Mouse (Mus musculus) right cerebral cortex, adult 2 months (tissue): ENCODE measurements around the gene Hk2.
A peak's percentile ranks its signal among the peaks of the same experiment; 100 is the strongest.

Experiments used
- DNase-seq, 2 experiments: peaks; one replicate each; pipeline ENCODE4 v3.0.0; 2021 to 2022; ENCODE audit warnings: low spot score in 2 of 2

The Hk2 gene

DNA sequence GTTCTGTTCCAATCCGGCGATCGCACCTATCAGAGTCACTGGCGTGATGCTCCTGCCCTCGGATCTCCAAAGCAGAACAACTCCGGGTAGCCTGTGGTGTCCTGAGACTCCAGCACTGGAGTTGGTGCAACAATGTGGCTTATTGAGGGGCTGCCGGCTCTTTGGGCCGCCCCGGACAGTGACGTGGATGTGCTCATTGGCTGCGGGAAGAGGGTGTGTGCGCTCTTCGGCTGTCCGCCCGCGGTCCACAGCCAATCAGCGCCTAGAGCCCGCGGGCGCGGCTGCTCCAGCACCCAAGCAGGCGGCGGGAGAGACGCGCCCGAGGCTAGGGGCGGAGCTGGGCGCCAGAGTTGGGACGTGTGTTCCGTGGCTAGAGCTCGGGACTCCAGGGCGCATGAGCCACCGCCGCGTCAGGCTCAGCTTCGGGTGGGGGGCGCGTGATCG, at the start of gene Hk2:
TSS of gene Hk2 (minus strand) at position 134 of the 444 bp plus-strand sequence.
- DNase-seq = peak; percentile 64 to 80

DNA sequence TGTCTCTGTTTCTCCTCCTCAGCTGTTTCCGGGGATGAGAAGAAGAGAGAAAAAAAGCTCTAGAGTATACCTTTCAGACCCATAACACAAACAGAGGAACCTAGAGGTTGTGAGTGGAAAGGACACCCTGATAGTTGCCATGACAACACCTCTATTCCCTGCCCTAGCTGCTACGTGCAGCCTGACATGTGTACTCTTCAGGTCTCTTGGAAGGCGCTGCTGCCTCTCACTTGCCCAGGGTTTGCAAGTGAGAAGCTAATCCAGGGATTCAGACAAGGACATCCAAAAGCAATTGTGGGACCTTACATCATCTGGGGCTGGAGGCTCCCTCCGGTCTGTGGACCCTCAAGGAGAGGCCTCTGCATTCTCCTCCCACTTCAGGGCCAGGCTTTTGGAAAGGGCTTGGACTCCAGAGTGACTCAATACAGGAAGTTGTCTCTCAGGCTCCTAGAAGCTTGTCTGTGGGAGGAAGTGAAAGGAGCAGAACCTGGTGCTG, 47.6 kb upstream of the Hk2 start:
- DNase-seq = no peak

DNA sequence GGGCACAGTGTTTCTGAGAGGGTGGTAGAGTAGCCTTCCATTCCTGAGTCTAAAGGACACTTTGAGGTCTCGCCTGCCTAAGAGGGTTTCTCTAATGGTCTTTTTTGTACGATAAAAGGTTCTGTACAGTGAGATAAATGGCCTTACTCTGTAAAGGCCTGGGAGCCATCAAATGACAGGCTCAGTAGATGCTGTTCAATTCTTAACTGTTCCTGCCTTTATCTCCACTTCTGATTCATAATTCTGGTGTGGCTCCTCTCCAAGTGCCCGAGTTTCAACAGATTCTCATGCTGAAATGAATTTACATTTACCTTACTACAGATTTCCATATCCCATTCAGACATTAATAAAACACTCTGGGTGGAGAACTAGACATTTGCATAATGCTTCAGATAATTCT, 46.5 kb upstream of the Hk2 start:
- no peak for DNase-seq

DNA sequence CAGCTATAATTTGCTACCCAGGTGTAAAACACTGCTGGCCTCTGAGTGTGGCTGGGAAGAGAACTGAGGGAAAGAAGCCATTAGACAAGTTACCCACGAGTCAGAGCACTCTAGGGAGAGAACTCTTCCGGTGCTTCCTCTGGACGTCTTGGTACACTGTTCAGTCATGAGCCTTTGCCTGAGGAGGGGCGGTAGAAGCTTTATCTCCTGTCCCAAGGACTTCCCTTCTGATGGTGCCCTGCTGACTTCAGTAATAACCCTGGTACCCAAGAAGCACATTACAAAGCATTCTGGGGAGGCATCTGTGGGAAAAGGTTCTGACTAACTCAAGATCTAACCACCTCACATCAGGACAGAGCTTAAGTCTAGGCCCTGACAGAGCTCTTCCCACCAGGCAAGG, 40.6 kb upstream of the Hk2 start:
- no peak for DNase-seq

- no peak for DNase-seq
Observed at GRCm38 (mm10) chr6:82807984-82808700, 33.9 kb upstream of the Hk2 start.

DNA sequence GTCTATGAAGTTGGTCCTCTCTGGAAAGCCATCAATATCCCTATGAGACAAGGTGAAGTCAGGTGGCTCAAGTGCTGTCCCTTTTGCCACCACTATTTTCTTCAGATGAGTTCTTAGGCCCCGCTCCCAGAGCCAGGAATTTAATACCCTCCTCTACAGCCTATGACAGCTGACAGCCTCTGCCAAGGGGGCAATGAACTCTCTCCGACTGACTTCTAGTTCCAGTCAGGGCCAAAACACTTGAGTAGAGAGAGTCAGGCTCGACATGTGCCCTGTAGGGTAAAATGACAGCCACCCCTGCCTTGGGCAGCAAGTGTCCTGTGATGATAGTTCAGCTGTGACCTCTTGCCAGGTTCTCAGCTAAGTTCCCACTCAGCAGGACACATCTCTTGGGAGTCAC, 32.7 kb upstream of the Hk2 start:
- DNase-seq = no peak

DNA sequence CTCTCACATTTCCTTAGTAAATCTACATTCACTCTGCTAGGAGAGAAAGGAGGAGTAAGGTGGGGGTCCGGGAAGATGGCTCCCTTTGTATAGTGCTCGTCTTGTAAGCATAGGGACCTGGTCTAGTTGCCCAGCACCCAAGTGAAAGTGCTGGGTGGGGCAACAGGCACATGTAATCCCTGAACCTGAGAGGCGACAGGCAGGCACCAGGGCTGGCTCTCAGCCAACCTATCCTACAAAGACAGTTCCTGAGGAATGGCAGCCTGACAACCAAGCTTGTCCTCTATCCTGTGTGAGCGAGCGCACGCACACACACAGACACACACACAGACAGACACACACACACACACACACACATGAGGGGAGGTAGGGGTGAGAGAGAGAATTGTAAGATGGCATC, 32.2 kb upstream of the Hk2 start:
- no peak for DNase-seq

DNA sequence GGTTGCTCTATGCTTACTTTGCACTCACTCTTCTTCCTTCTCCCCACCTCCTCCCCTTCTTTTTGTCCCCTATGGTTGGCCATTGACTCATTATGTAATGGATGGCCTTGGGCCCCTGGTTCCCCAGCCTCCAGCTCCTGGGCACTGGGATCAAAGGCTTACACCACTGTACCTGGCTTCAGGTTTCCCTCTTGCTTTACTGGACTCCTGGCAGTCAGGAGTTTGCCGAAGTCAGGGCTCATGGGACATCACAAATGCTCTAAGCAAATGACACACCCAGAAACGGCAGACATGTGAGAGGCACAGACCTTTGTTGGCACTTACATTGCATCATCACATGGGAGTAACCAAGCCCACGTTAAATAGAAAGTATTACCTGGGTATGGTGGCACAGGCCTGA, 31.6 kb upstream of the Hk2 start:
- no peak for DNase-seq

DNA sequence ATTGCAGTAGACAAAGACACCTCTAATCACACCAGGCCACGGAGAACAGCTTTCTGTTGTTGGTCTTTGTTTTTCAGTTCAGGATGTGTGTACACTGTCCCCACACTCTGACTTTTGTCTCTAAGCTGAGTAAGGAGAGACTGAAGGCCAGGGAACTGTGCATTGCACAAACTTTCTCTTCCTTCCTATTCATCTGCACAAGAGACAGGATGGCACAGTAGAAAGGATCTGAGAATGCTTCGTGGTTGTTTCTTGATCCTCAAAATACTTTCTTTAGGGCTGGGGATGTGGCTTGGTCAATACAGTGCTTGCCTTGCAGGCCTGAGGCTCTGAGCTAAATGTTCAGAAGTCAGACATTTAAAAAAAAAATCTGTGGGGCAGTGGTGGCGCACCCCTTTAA, 30.7 kb upstream of the Hk2 start:
- DNase-seq = no peak

DNA sequence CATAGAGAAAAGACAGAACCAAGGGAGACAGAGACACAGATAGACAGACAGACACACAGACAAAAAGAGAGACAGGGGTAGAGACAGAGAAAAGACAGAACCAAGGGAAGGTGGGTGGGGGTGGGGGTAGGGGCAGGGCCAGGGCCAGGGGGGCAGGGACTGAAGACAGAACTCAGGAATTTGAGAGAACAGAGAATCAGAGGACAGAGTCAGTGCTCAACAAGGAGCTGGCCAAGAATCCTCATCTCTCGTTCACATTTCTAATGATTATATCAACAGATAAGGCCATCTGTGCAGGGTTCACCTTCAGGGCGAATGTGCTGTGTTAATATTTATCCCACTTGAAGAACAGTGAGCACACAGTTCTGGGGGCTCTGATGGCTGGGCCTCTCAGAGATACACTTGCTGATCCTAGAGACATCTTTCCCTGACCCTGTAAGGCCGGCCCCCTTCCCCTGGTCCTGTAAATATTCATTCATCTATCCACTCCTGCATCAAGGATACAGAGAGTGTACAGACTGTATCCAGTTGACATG, 24.0 kb upstream of the Hk2 start:
- DNase-seq = no peak

DNA sequence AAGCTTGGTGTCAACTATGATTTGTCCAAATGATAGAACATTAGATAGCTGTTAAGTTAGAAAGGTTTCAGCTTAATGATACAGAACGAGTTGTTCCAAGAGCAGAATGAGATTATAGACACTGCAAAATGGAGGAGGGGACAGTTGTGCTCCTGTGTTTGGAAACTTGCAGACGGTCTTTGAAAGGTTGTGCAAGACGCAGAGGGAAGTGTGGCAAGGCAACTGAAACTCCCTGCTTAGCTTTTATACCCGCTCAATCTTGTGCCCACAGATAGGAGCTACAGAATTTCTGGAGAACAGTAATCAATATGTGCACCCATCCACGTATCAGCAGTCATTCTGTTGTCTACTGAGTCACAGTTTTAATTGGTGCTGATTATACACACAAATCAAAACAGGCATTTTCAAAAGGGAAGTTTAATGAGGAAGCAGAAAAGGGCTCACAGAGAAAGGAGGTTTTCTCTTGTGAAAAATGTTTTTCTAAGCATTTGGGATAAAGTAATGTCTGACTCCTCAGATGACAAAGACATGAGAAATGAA, 23.1 kb upstream of the Hk2 start:
- no peak for DNase-seq

GRCm38 (mm10) chr6:82790864-82791263, 16.6 kb upstream of the Hk2 start:
- DNase-seq = no peak

DNA sequence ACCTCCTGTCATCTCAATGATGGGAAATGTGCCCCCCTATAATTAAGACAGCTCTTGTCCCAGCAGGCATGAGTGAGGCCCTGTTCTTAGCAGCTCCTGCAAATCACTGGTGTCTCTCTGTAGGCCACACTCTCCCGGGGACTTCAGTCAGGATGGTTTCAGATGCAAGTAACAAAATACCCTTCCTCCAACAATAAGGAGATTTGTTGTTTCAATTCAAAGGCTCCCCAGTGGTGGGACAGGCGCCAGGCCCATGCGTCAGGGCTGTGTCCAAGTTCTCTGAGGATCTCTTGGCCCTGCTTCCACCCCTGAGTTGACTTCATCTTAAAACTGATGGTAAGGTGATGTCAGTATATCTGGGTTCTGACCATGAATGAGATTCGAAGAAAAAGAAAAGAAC, 9.7 kb upstream of the Hk2 start:
- DNase-seq = no peak

DNA sequence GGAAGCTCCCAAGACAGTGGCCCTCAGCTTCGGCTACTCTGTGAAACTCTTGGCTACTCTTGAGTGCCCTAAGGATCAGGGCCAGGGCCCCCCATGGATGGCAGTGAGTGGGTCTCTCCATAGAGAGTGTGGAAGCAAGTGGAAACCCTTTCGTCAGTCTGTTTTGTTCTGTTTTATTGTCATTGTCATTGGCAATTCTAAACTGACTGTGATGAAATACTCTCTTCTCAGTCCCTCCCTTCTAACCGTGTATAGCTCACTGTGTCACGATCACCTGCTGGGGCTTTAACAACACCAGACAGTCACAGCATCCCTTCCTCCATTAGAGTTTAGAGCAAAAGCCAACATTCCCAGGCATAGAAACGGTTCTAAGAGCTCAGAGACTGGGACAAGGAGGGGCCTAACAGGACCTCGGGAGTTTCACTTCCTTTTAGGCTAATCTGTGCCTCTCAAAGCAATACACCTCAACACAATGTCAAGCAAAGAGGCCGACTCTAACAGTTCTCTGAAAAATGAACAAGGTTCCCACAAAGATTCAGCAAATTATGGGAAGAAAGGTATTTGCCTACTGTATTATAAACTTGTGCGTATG, 6.6 kb upstream of the Hk2 start:
- DNase-seq = no peak

GRCm38 (mm10) chr6:82780369-82780768, 6.1 kb upstream of the Hk2 start:
- DNase-seq = no peak

- no peak for DNase-seq
Observed at GRCm38 (mm10) chr6:82777124-82777654, 2.9 kb upstream of the Hk2 start.

GRCm38 (mm10) chr6:82775386-82775785, 1.1 kb upstream of the Hk2 start:
- DNase-seq = no peak

DNA sequence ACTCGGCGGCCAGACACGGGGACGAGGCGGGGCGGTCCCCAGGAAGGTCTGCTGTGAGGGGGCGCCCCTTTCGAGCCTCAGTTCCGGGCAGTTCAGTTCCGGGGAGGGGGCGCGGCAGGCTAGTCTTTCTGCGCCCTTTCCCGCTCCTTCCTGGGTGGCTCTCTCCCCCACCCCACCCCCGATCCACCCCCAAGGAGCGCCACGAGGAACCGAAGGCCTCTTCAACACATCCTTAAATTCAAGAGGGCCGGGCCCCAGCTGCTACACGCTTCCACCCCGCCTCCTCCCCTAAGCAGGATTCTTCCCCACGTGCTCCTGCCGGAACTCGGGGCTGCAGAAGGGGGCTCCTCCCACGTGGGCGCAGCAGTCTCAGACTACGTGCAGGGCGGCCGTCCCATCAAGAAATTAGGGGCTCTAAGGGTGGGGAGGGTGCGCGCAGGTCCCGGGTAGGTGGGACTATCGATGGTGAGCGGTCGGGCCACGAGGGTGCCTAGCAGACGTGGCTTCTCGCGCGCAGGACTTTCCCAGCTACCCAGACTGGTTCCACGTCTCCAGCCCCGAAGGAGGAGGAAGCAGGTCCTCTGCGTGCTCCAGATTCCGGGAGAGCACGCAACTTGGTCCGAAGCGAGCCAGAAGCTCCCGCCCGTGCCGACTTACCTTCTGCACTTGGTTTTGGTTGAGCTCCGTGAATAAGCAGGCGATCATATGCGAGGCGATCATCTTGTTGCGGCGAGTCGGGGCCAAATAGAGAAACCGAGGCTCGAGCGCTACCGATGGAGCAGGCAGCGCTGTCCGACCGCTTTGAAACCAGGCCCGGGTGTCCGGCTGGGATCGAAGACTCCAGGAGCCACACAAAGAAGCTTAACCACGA, 758 bp downstream of the Hk2 start:
- DNase-seq = peak in 1 of 2 experiments; percentile 26

DNA sequence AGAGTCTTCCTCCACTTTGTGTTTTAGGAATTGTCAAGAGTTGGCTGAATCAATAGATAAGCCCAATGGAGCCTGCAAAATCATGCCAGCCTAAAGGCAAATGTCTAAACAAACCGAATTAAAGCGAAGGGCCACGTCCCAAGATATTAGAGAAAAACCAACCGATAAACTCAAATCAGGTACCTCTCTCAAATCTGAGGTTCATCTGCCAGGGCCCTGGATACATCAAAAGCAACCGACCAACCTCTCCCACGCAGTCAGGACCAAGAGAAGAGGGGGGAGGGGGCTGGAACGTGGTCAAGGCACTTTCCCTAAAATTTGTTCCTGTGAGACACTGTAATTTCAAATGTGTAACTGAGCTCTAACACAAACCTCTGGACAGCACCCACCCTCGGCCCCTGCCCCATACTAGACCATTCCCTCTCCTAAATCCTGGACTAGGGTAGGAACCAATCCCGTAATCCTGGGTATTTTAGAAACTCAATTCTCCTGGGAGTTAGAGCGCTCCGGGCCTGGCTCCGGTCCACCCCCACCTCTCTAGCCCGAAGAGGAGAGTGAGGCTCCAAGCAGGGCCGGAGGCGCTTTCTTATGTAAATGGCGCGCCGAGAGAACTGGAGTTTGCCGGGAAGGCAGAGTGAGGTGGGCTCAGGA, 1.7 kb downstream of the Hk2 start:
- DNase-seq = no peak

- no peak for DNase-seq
Observed at GRCm38 (mm10) chr6:82771981-82772409, 2.3 kb downstream of the Hk2 start.

DNA sequence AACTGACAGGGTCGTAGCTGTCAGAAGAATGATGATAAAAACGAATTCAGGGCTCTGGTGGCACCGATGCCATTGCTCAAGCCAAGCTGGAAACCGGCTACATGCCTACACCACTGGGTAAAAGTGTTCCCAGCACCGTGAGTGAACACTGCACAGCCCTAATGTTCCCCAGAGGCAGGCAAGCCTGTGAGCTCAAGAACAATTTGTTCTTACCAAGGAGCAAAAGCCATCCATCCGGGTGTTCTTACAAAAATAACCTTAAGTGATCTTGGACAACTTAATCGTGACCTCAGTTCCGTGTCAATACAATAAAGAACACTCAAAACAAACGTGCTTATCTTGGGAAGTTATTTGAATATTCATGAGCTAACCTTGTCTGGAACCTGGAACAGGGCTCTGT, 3.2 kb downstream of the Hk2 start:
- DNase-seq = no peak
